Mouse (Mus musculus) liver, adult 2 months (tissue): ENCODE results near the gene Asf1b.

Experiments used
- CTCF ChIP-seq: fragments of 200-500 bp; IDR thresholded peaks from 2 replicates; pipeline ENCODE4 v1.5.1; 2011; ENCODE audit warnings: low read depth, low read length, control low read depth
- POLR2A ChIP-seq: fragments of 200-500 bp; IDR thresholded peaks from 2 replicates; pipeline ENCODE4 v1.6.1; 2011; ENCODE audit warnings: low read length, control low read depth; ENCODE audit not compliant: insufficient read depth; ENCODE audit errors: extremely low read depth

DNA sequence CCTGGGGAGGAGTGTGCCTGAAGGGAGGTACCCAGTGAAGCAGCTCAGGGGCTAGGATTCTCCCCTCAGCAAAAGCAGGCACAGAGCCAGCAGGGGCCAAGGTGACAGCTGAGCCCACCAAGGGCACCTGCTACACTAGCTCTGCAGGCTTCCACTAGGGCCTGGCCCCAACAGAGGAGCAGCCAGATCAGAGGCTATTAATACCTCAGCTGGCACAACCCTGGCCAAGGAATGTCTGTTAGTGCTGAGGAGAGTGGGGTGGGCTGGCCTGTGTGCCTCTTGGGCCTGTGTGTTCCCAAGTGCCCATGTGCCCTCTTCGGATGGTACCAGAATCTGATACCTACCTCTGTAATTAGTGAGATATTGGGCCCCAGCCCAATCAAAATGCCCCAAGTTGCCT lies 24.9 kb downstream of the Asf1b start:
- TF ChIP-seq CTCF (no peak), POLR2A (no peak)
